Mouse (Mus musculus) v-Abl transformed pro-B cells (cell line): ENCODE measurements around the gene Ptprm.

Source experiments
- in situ Hi-C, 2 experiments: fragments of 400-800 bp; cut with MboI; formaldehyde crosslinking; loops; one replicate each; pipeline ENCODE4 v1.15.1; 2025; ENCODE audit not compliant: unreplicated experiment in 2 of 2

The Ptprm gene

DNA sequence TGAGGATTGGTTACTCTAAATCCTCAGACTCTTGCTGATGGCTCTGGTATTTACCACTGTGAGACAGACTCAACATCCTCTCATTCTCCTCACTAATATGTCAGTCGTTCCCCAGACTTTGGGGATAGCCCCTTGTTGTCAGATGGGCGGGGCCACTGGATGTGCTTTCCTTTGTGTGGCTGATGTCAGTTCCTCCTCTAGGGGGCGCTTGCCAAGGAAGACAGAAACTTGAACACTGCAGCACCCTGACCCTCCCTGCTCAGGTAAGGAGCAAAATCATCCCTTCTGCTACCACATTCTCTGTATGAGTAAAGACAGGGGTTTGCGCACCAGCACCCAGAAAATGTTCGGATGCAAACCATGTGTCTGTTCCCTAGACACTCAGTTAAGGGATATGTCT lies 266.7 kb downstream of the Ptprm start:
- in situ Hi-C loops: no loop called here

DNA sequence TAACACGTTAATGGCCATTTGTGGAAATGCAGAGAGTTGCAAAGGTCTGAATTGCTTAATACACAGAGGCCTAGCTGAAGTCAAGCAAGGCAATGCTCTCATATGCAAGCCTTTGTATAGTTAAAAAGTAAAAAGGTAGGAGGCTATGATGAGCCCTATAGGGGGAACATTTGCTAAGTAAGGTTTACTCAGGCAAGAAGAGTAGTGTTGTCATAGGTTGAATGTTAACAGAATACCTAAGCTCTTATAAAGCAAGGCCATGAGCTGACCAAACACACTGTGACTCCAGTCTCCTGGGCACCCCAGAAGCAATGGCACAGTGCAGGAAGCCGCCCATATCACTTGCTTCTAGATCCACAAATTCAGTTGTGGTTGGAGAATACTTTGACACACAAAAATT lies 267.4 kb downstream of the Ptprm start:
- in situ Hi-C loops: no loop called here

DNA sequence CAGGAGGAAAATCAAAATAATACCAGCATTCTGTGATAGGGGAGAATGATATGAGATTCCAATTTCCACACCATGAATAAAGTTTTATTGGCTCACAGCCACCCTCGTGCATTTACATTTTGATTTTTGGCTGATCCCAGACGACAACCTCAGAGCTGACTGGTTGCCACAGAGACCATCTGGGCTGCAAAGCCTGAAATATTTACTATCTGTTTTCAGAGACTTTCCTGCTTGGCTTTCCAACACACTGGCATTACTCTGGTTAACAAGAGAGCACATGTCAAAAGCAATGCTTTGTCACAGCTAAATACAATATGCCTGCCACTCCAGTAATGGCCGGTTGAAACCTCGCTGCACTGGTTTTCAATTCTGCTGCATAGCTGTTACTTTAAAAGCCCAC lies 269.8 kb downstream of the Ptprm start:
- in situ Hi-C loops: no loop called here

DNA sequence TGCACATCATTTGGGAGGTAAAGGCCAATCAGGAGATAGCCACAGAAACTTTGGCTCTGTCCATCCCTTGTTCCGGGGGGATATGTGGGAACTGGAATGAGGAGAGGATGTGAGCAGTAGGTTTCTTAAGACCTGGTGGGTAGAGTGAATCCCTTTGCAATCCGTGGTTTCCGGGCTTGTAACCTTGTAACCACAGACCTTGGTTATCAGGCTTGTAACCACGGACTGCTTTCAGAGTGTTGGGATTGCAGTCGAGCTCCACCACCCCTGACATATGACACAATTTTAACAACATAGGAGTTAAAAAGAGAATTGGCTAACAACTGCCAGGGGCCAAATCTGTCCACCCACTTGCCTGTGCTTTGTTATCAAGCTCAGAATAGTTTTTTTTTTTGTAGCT lies 270.2 kb downstream of the Ptprm start:
- in situ Hi-C loops: no loop called here

DNA sequence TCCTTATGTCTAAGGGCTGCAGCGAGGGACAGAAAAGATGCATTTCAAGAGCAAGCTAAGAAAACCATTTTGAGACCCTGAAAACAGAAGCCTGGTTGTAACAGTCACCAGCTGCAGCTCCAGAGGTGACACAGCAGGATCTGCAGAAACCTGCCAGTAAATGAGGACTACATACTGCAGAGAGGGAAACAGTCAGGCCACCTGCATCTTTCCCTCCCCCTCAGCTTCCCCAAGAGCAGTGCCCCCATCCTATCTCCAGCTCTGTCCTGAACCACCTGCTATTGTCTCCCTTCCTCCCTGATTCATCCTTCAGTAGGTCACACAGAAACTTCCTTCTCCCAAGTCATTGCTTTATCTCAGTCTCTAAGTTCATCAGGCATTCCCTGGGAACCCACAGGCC lies 274.7 kb downstream of the Ptprm start:
- in situ Hi-C loops: no loop called here

DNA sequence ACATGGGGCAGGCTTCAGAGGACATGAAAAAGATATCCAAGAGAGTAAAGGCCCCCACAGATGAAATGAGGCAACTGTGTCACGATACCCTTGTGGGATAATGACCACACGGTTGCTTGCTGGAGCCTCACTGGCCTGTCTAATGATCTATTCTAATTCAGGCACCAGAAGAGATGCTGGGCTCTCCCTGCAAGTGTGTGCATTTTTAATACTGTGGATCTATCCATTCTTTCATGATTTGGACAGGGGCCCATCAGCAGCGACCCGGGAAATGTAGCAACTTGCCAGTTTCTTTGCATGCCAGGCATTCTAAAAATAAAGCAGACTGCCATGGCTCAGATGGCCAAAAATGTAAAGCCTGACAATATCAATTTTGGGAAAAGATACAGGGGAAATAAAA lies 280.7 kb downstream of the Ptprm start:
- in situ Hi-C loops: no loop called here

DNA sequence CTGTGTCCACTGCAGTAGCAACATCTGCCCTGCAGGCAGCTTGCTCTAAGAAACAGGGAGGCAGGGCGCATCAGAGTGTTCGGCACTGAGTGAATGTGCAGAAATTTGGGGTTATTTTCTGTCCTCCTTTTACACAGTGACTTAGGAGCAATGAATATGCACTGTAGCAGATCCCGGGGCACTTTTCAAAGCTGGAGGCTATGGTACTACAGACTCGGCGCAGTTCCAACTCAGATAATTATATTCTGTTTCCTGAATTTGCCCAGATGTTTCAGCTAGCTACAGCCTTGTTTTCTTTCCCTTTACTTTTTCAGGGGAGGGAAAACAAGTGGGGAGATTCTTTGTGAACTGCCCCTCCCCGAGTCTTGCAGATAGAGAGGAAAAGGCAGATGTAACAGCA lies 281.1 kb downstream of the Ptprm start:
- in situ Hi-C loops: no loop called here

DNA sequence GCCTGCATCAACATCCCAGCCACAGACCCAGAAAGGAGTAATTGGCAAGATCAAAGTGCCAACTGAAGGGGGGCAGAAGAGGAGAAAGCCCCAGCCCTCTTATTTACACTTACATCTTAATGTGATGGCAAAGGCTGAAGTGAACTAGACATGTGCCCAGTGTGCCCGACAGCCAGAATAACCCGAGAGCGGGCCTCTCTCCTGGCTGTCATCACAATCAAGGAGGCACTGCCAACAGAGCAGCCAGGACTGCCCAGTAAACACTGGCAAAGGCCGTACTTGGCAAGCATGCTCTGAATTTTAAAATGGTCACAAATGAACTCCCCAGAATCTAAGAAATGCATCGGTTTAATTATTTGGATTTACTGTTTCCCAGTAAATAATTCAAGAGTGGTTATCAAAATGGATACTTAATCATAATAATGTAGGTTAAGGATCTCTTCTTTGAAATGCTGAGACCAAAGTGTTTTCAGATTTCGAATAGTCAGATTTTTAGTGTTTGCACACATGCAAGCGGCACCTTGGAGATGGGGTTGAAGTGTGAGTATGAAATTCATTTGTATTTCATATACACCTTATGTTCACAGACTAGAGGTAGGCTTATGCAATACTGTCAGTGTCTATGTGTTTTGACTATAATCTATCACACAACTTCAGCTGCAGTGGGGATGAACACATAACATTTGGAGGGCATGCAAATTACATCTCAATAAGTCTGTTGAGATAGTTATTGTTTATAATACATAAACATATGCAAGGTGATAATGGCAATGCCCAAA lies 282.8 kb downstream of the Ptprm start:
- in situ Hi-C loops: no loop called here

DNA sequence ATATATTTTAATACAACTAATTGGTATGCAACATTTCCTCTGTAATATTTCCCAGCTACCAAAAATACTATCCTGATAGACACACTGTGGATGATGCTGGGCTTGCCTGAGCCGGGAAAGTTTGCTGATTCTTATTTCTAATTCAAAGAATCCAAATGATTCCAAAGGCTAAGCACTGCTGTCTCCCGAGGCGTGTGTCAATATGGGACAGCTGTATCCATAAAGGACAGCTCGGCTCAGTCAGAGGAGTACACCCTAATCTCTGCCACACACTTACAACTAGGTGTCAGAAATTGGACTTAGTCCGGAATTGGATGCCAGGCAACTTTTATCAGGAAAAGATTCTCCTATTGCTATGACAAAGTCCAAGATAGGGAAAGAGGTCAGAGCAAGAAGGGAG lies 290.6 kb downstream of the Ptprm start:
- in situ Hi-C loops: no loop called here

DNA sequence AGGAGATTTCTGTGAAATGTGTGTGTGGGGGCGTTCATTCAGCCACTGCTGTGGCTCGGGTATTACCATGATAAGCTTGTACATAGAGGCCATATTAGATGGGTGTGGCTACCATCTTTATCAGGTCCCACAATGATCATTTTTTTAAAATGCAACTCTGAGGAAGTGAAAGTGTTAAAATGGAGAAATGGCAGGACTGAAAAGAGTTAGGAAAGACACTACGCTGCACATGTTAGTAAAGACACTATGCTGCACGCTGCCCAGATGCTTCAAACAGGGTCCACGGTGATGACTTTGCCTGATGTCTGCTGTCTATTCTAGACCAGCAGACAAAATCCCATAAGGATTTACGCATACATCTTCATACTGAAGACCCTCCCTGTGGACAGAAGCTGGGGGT lies 298.6 kb downstream of the Ptprm start:
- in situ Hi-C loops: no loop called here

DNA sequence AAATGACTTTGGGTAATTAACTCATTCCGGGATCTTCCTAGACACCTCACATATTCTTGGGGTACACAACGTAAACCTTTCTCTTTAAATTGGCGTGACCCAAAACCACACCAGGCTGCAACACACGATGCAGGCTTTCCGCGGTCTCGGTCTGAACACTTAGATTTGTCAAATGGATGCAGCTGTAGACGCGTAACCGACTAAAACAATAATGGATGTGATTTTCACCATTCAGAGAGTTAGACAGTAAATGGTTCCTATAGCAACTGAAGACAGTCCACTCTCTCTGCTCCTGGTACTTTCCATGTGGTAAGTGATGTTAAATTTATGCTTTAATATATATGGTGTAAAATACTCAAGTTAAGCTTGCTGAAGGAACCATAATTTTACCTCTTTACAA lies 300.1 kb downstream of the Ptprm start:
- in situ Hi-C loops: no loop called here

DNA sequence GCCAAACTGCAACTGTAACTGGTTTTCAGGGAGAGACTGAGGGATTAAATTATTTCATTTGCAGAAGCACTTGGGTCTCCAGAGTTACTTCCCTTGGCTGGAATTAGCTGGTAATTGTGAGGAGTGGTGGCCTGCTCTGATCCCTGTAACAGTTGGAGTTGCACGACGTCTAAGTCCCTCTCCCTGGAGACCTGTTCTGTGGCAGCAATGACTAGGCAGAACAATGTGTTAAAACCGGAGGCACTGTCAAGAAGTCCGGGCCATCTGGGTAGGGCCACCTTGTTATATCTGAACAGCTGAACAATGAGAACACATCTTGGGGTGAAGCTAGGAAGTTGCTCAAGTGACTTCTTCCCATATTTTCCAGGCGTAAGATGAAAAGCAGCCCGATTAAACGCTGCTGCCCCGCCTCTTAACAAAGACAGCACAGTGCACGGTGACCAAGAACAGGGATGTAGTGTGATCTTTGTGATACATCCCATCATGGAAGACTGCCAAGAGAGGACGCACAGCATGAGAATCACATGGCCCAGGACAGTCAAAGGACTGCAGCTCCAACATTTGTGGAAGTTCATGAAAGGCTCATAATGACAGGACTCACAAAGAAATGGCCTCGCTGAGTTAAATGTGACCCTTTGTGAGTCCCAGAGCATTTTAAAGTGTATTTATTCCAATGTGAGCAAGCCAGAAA lies 301.5 kb downstream of the Ptprm start:
- in situ Hi-C loops: no loop called here

DNA sequence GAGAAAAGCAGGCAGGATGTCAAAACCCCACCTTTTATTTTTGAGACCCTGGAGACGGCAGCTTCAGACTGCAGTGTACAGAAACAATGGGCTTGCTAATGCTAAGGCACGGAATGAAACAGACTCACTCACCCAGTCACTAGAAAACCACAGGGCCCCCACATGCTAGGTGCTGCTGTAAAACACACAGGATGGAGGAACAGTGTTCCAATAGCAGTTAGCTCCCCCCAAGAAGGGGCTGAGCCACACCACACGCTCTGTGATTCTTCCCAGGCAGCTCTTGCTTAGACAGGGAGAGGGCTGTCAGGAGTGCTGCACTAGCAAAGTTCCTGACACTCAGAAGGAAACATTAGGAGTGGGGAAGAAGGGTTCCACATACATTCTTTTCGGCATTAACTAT lies 306.6 kb downstream of the Ptprm start:
- in situ Hi-C loops: no loop called here

DNA sequence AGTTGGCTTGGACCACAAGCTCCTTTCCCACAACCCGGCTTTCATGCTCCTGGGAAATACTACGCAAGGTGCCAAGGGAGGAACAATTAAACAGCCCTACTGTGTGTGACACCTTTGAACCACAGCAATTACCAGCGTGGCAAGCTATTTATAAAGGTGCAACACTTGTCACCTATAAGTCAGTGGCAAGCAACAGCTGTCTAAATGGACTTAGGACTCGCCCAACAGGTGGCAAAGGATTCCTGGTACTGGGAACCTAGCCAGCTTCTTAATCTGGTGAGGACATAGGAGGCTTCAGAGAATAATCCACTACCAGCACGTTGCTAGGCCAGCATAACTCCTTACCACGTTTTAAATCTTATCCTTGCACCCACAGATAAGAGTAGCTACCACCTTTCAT lies 315.7 kb downstream of the Ptprm start:
- in situ Hi-C loops: no loop called here

DNA sequence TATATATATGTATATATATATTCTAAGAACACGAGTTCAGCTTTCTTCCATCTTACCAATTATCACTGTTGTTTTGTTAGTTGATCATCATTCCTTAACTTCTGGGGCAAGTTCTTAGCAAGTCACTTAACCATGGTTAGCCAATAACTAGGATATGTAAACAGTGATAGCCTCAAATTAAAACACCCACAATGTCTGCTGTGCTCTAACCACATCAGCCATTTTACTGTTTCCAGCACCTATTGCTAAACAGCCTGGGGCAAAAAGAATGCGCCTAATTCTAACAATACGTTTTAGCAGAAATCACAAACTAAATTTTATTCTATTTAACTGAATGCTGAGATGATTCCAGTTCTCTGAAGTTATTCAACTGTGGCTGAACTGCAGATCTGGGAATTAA lies 320.7 kb downstream of the Ptprm start:
- in situ Hi-C loops: no loop called here

DNA sequence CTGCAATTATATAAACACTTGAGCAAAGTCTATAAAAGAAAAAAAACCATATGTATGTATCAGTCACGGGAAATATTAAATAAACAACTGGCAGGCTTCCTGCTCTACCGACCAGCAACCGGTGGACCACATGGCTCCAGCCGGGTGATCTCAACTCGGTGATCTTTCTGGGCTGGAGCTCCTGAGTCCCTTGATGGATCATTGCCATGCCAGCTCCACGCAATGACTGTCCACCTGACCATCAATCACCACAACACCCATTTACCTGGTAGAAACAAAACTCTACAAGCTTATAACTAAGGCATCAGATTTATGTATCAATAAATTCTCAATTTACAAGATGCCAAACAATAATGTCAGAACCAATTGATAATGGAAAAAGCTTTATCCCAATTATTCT lies 322.2 kb downstream of the Ptprm start:
- in situ Hi-C loops: no loop called here

DNA sequence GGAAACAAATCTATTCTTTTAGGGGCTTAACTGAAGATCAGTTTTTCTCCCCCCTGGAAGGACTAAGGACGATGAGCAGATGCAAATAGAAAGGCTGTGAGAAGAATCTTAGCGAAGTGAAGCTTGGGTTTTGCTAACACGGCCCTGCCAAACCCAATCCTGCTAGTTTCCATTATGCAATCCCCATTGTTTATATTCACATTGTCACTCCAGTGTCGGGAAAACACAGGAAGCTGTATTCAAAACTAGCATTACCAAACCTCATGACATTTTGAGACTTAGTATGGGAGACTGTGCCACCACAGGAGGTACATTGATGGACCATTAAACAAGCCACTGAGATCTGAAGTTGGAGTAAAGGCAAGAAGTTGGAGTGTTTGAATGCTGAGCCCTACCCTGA lies 322.9 kb downstream of the Ptprm start:
- in situ Hi-C loops: no loop called here

DNA sequence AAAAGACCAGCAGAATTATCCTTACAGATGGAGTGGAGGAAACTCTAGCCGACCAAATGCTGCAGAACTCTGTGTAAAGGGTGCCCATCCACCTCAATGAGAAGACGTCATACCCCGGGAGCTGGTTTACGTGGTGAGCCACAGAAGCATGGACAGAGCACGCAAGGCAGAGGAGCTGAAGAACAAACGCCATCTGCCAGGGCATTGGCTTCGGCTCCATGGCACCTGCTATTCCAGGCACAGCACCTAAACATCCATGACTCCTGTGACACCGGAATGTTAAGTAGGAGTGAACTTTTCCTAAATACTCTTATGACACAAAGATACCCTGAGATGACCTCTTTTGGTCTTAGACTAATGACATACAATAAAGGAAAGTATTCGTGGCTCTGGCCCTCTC lies 327.0 kb downstream of the Ptprm start:
- in situ Hi-C loops: no loop called here

DNA sequence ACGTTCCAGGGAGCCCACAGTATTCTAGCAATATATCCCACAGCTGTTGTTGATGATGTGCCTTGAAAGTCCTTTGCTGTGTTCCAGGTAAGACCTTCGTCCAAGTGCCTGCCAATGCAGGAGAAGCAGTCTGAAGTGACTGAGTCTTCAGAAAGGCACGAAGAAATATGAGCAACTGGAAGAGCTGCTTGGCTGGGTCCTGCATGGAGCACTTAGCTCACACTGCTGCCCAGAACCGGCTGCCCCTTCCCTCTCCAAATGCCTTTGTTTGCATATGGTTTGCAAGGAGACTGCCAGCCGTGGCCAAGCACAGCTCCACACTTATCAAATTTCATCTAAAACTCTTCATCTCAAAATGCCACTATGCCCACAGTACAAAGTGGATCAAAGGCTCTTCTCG lies 337.8 kb downstream of the Ptprm start:
- in situ Hi-C loops: no loop called here

DNA sequence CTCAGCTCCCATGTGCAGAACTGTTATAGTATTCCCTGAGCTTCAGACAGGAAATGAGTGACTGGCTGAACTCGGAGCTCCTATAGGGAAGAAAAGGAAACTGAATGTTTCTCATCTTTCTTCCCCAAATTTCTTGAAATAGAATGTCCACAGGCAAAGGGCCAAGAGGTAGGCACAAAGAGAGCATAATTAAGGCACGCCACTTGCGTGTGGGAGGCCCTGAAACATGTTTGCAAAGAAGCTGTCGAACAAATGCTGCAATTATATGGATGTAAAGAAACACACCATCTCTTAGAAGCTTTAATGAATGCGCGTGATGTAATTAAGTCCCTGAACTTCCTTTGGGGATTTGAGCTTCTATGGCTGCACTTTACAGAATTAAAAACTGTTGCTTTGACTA lies 341.0 kb downstream of the Ptprm start:
- in situ Hi-C loops: no loop called here

DNA sequence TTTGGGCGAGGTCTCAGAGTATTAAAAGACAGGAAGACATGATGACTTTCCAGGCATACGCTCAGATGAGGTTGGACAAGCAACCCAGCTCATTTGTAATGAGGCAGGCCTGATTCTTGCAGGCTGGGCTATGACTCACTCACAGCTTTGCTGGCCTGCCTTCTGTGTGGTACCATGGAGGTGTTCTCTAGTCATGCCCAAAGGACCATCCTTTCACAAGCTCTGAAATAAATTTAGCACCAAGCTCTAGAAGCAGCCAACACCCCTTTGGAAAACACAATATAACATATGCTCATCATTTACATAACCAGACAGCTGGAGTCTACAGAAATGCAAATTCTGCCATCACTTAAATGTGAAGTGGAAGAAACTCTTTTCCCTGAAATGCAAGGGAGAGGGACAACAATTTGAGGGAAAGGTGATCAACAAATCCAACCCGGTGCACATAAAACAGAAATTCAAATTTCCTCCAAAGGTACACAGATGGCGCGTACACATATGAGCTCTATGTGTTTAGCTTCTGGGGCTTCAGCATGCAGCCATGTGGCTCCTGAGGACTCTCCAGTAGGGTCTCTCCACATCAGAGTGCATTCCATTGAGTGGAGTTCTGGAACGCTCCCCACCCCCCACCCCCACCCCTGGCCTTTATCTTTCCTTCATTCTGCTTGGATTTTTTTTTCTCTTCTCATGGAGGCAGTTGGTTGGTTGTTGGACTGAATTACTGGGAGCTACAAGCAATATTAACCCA lies 342.2 kb downstream of the Ptprm start:
- in situ Hi-C loops: no loop called here

DNA sequence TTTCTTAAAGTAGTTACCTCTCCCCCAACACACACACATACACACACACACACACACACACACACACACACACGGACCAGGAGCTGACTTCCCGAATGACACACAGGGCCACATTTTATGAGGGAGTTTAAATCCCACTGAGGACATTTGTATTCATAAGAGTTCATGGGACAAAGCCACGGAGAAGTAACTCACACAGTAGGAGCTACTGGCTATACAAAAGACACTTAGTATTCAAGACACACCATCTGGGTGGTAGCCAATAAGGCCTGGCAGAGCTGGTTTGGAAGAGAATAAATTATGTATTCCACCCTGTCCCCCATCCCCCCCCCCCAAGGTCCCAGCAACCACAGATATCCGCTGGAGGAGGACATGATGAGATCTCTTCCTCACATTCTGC lies 344.1 kb downstream of the Ptprm start:
- in situ Hi-C loops: no loop called here
